Mouse (Mus musculus): ENCODE measurements at regions not wholly inside any gene's neighbourhood (a gene's known extent, or its start where the extent isn't known, plus 50 kb on each side); places are given as distances from the start of the nearest gene placed in this dataset.

- Histone ChIP-seq H3K36me3 (ENCODE audit: insufficient read depth, low read length) (no peaks in the 10 kb centered on the region), H3K27me3 (ENCODE audit: insufficient read depth, low read length) (no peaks in the 10 kb centered on the region), H3K4me3 (replicated peaks; ENCODE audit: low read length) (no peak overlapping the region), H3K4me1 (replicated peaks; ENCODE audit: low read depth, low read length) (no peaks in the 10 kb centered on the region), H3K9me3 (ENCODE audit: low read length) (no peaks in the 10 kb centered on the region)
- TF ChIP-seq POU5F1 (IDR thresholded peaks at IDR 0.05; ENCODE audit: borderline replicate concordance, low read length), result no peak
- TF ChIP-seq NANOG (IDR thresholded peaks at IDR 0.05; ENCODE audit: borderline replicate concordance, low read length), result no peak
- TF ChIP-seq CTCF (conservative IDR thresholded peaks at IDR 0.05; ENCODE audit: low read length), result no peak
These were observed 269.3 kb upstream of the Slitrk4 start for GRCm38 (mm10) chrX:64546141-64546540.

- TF ChIP-seq CTCF (conservative IDR thresholded peaks at IDR 0.05; ENCODE audit: low read length) (no peak), NANOG (IDR thresholded peaks at IDR 0.05; ENCODE audit: borderline replicate concordance, low read length) (peak; percentile 33; the same call in 1 of the 2 replicates)
- Histone ChIP-seq H3K36me3 (ENCODE audit: insufficient read depth, low read length) (no peaks in the 10 kb centered on the region), H3K4me1 (replicated peaks; ENCODE audit: low read depth, low read length) (no peaks in the 10 kb centered on the region), H3K4me3 (replicated peaks; ENCODE audit: low read length) (no peak overlapping the region), H3K27me3 (ENCODE audit: insufficient read depth, low read length) (no peaks in the 10 kb centered on the region), H3K9me3 (ENCODE audit: low read length) (no peaks in the 10 kb centered on the region)
These were observed 228.2 kb upstream of the Slitrk4 start for GRCm38 (mm10) chrX:64504986-64505385.
